Mouse (Mus musculus) G1E (cell line): ENCODE measurements at regions not wholly inside any gene's neighbourhood (a gene's known extent, or its start where the extent isn't known, plus 50 kb on each side); places are given as distances from the start of the nearest gene placed in this dataset.

Source experiments
- CTCF ChIP-seq: IDR thresholded peaks from 2 replicates; pipeline ENCODE4 v1.5.1; 2012; ENCODE audit warnings: low read depth, low read length, inconsistent platforms, mixed read lengths
- POLR2AphosphoS5 ChIP-seq: IDR thresholded peaks from 2 replicates; pipeline ENCODE4 v1.6.1; 2012; ENCODE audit warnings: low read depth, low read length, inconsistent platforms; ENCODE audit not compliant: insufficient replicate concordance

DNA sequence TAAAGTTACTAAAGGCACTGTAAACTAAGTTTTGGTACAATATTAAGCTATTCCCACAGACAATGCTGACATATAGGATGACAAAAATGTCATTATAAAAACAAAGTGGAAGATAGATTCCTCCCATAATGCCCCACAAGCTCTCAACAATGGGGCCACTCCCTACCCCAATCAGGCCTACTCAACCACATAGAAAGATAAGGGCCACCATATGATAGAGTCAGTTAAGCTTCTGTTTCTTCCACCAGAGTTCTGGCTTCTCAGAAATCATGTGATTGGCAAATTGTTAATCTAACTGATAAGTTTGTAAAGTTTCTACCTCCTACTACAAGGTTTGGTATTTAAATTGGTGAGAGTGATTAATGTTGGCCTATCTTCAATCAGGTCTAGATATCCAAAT, 1534.6 kb downstream of the Epha7 start:
- no peak for TF ChIP-seq CTCF
- TF ChIP-seq POLR2AphosphoS5 = no peak
